Mouse (Mus musculus) limb, embryonic 14.5 days (tissue): ENCODE results near the gene Rassf2. TPM values are rescaled to one million over a fixed set of nuclear protein-coding genes. Genes with fewer than 3 reads are reported as not detected.

Source experiments
- ATAC-seq: fragments of 200-750 bp; cut with Nextera tagmentation; 2 replicates; pipeline ENCODE4 v1.8.0; 2017; ENCODE audit warnings: low read depth, moderate number of reproducible peaks, moderate TSS enrichment; ENCODE audit not compliant: low FRiP score
- DNase-seq: peaks from one replicate; pipeline ENCODE4 v3.0.0-alpha.2; 2015; ENCODE audit warnings: low spot score
- H3K27ac ChIP-seq: fragments of 300-500 bp; sonication (generic); replicated peaks from 2 replicates; pipeline ENCODE4 v1.5.1; 2014; ENCODE audit warnings: low read depth, mild to moderate bottlenecking, low read length, moderate library complexity, mixed read lengths
- H3K27me3 ChIP-seq: fragments of 300-500 bp; sonication (generic); 2 replicates; pipeline ENCODE4 v1.6.1; 2014; ENCODE audit warnings: low read length, mixed read lengths; ENCODE audit not compliant: control insufficient read depth, insufficient read depth
- H3K36me3 ChIP-seq: fragments of 300-500 bp; sonication (generic); 2 replicates; pipeline ENCODE4 v1.6.1; 2014; ENCODE audit warnings: mild to moderate bottlenecking, low read length, moderate library complexity, mixed read lengths; ENCODE audit not compliant: control insufficient read depth, insufficient read depth
- H3K4me1 ChIP-seq: fragments of 300-500 bp; sonication (generic); 2 replicates; pipeline ENCODE4 v1.6.1; 2014; ENCODE audit warnings: antibody characterized with exemption, low read length, mixed read lengths; ENCODE audit not compliant: control insufficient read depth, insufficient read depth
- H3K4me2 ChIP-seq: fragments of 300-500 bp; sonication (generic); replicated peaks from 2 replicates; pipeline ENCODE4 v1.6.1; 2014; ENCODE audit warnings: low read depth, mild to moderate bottlenecking, low read length, moderate library complexity; ENCODE audit not compliant: severe bottlenecking
- H3K4me3 ChIP-seq: fragments of 300-500 bp; sonication (generic); replicated peaks from 2 replicates; pipeline ENCODE4 v1.5.1; 2014; ENCODE audit warnings: low read length
- H3K9ac ChIP-seq: fragments of 300-500 bp; sonication (generic); 2 replicates; pipeline ENCODE4 v1.6.1; 2014; ENCODE audit warnings: mild to moderate bottlenecking, low read depth, low read length, moderate library complexity; ENCODE audit not compliant: severe bottlenecking
- H3K9me3 ChIP-seq: fragments of 300-500 bp; sonication (generic); 2 replicates; pipeline ENCODE4 v1.6.1; 2016; ENCODE audit warnings: low read length; ENCODE audit not compliant: control insufficient read depth
- POLR2A ChIP-seq: fragments of 200-500 bp; IDR thresholded peaks from 2 replicates; pipeline ENCODE4 v1.8.0; 2012; ENCODE audit warnings: inconsistent platforms, mild to moderate bottlenecking, moderate library complexity, borderline replicate concordance; ENCODE audit not compliant: insufficient read depth, insufficient read length; ENCODE audit errors: extremely low read depth
- WGBS: fragments of 180-500 bp; shearing (Covaris S2); extraction: QIAGEN DNeasy Blood & Tissue Kit; methylation state at CpG from one replicate; pipeline ENCODE4 v1.1.7; 2014; 5-methylcytosine and 5-hydroxymethylcytosine counted together
- polyA plus RNA-seq, 2 experiments: library from polyadenylated mRNA; depleted of rRNA in 1 of 2; stranded (reverse) in 1 of 2; unstranded in 1 of 2; fragments of >200 nt; fragmentation: Nextera tagmentation in 1 of 2; extraction: Ambion mirVana in 1 of 2; gene quantifications; 2 replicates each; pipeline versions ENCODE4 v1.2.1 to v1.2.3; 2012 to 2014

The Rassf2 gene
- polyA plus RNA-seq (2012; rRNA removed) (12.6 and 13.2 TPM in 2 replicates), polyA plus RNA-seq (2014; fragmentation: Nextera tagmentation; extraction: Ambion mirVana) (14.6 and 15.1 TPM in 2 replicates)

- Histone ChIP-seq H3K36me3 (no peaks in the 10 kb centered on the region), H3K27me3 (peaks cover 29% of the 10 kb centered on the region), H3K4me3 (peak within 1 kb of the TSS; percentile 50), H3K4me2 (peak within 1 kb of the TSS; percentile 89), H3K9ac (peak within 1 kb of the TSS; percentile 53), H3K9me3 (no peaks in the 10 kb centered on the region), H3K4me1 (peaks cover 10% of the 10 kb centered on the region), H3K27ac (peak within 1 kb of the TSS; percentile 72)
- peak; percentile 86 for ATAC-seq
- under 1% methylated on average over 38 of the region's 48 CpGs for WGBS
- TF ChIP-seq POLR2A = no peak
- peak; percentile 80 for DNase-seq
Observed at GRCm38 (mm10) chr2:132029646-132030417, at the start of gene Rassf2. Gene Rassf2 (minus strand): TSS chr2:132030258.

- H3K27ac ChIP-seq = no peak overlapping the region
- H3K9ac ChIP-seq = no peak overlapping the region
Observed at GRCm38 (mm10) chr2:132079139-132079538, 49.1 kb upstream of the Rassf2 start.

GRCm38 (mm10) chr2:132073052-132073451, 43.0 kb upstream of the Rassf2 start:
- 84% methylated on average over 3 of the region's 3 CpGs for WGBS
- Histone ChIP-seq H3K9me3 (no peaks in the 10 kb centered on the region), H3K36me3 (peaks cover 41% of the 10 kb centered on the region), H3K9ac (no peak overlapping the region), H3K27me3 (no peaks in the 10 kb centered on the region), H3K4me2 (no peak overlapping the region), H3K4me1 (no peaks in the 10 kb centered on the region), H3K4me3 (no peak overlapping the region), H3K27ac (no peak overlapping the region)
- DNase-seq = no peak
- no peak for ATAC-seq
- no peak for TF ChIP-seq POLR2A

More at GRCm38 (mm10) chr2:132079139-132079538, 49.1 kb upstream of the Rassf2 start:
- H3K4me2 ChIP-seq = no peak overlapping the region
- peaks cover 9% of the 10 kb centered on the region; the same call in 1 of the 2 replicates for H3K4me1 ChIP-seq
- H3K36me3 ChIP-seq = peaks cover 20% of the 10 kb centered on the region
- no peak for DNase-seq
- no peak for TF ChIP-seq POLR2A
- ATAC-seq = no peak
- H3K4me3 ChIP-seq = no peak overlapping the region
- no peaks in the 10 kb centered on the region for H3K9me3 ChIP-seq
- 51% methylated on average over 5 of the region's 5 CpGs for WGBS
- no peaks in the 10 kb centered on the region for H3K27me3 ChIP-seq

GRCm38 (mm10) chr2:132069985-132070735, 40.1 kb upstream of the Rassf2 start:
- no peak overlapping the region for H3K9ac ChIP-seq
- H3K36me3 ChIP-seq = peaks cover 47% of the 10 kb centered on the region
- H3K27ac ChIP-seq = no peak overlapping the region
- H3K4me1 ChIP-seq = no peaks in the 10 kb centered on the region
- H3K4me2 ChIP-seq = no peak overlapping the region
- H3K4me3 ChIP-seq = no peak overlapping the region
- no peak for TF ChIP-seq POLR2A
- ATAC-seq (no peak), DNase-seq (no peak)
- no peaks in the 10 kb centered on the region for H3K27me3 ChIP-seq
- H3K9me3 ChIP-seq = no peaks in the 10 kb centered on the region
- WGBS = 71% methylated on average over 10 of the region's 10 CpGs

GRCm38 (mm10) chr2:132064185-132064831, 34.2 kb upstream of the Rassf2 start:
- H3K4me3 ChIP-seq = no peak overlapping the region
- WGBS = 64% methylated on average over 11 of the region's 11 CpGs
- H3K36me3 ChIP-seq = peaks cover 39% of the 10 kb centered on the region
- no peaks in the 10 kb centered on the region for H3K4me1 ChIP-seq
- H3K9me3 ChIP-seq = no peaks in the 10 kb centered on the region
- DNase-seq = no peak
- no peak overlapping the region for H3K4me2 ChIP-seq
- H3K27ac ChIP-seq = no peak overlapping the region
- H3K27me3 ChIP-seq = no peaks in the 10 kb centered on the region
- H3K9ac ChIP-seq = no peak overlapping the region
- no peak for ATAC-seq
- TF ChIP-seq POLR2A = no peak
